Mouse (Mus musculus) bone marrow, adult 2 months (tissue): Measurements from ENCODE around the gene Vti1a.

Experiments
- CTCF ChIP-seq: fragments of 200-500 bp; IDR thresholded peaks from 2 replicates; pipeline ENCODE4 v1.5.1; 2011; ENCODE audit warnings: low read length, control low read depth; ENCODE audit not compliant: control insufficient read depth, insufficient read depth
- POLR2A ChIP-seq: fragments of 200-500 bp; IDR thresholded peaks from 2 replicates; pipeline ENCODE4 v1.6.1; 2011; ENCODE audit warnings: low read depth, mild to moderate bottlenecking, control low read depth, low read length, borderline replicate concordance; ENCODE audit not compliant: control insufficient read depth

DNA sequence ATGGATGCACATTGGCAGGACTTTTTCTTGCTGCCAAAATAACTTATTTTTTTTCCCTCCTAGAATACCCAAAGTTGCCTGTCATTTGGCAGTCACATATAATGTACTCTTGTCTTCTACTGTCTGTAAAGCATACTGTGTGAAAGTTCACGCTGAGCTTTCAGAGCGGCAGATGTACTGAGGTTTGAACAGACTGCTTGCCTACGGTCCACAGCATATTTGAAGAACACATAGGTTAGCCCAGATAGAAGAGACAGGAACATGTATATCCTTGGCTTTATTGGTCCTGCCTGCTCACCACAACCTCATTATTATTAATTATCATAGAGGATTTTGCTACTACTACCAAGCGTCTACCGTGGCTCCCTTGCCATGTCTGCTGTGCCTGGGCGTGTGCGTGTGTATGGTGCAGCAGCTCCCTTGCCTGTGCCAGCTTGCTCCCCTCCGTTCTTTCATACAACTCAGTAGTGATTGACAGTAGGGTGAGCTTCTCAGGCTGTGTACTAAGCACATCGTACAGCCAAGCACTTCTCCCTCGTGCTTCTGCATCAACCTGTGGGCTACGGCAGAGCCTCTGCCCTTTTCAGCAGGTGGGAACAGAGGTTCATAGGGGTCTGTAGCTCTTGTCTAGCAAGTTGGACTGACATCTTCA lies 107.1 kb downstream of the Vti1a start:
- no peak for TF ChIP-seq CTCF
- no peak for TF ChIP-seq POLR2A
